Mouse (Mus musculus): ENCODE data around the gene Usp49. TPM values are rescaled to one million over a fixed set of nuclear protein-coding genes. Genes with fewer than 3 reads are reported as not detected.
"Not testable (repeated sequence)": the region's sequence is repeated elsewhere in the genome, so short reads cannot be mapped to it uniquely, and the experiment has no call there.

The Usp49 gene
- polyA plus RNA-seq, 1 experiment from 2014 or later = 4.1 TPM

DNA sequence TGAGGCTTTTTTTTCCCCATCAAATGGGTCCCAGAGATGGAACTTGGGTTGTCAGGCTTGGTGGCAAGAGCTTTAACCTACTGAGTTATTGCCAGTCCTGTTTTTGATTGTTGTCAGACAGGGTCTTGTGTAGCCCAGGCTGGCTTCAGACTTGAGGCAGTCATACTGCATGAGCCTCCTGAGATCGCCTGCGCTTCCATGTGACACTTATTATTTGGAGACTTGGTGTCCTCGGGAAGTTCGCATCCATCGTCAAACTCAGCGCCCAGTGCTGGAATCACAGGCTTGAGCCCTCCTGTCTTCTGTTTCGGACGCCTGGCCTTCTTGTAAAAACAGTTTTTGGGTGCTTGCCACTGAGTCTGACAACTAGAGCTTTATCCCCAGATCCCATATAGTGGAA, 14.4 kb upstream of the Usp49 start:
- WGBS = 94% methylated on average over 8 of the region's 8 CpGs
- DNase-seq (ENCODE audit: low spot score) (no peak), ATAC-seq (replicated peaks; ENCODE audit: low FRiP score, low read depth) (no peak)
- no peak overlapping the region for H3K4me2 ChIP-seq (ENCODE audit: low read length)
- no peak for TF ChIP-seq CTCF (IDR thresholded peaks at IDR 0.05; ENCODE audit: low read depth)
- no peaks in the 10 kb centered on the region for H3K9me3 ChIP-seq (replicated peaks; ENCODE audit: low read length)
- no peak overlapping the region for H3K9ac ChIP-seq (ENCODE audit: low read depth, low read length)
- H3K27me3 ChIP-seq (ENCODE audit: insufficient read depth, low read length) = no peaks in the 10 kb centered on the region
- H3K4me3 ChIP-seq (replicated peaks; ENCODE audit: low read depth, low read length) = no peak overlapping the region
- peaks cover 26% of the 10 kb centered on the region for H3K36me3 ChIP-seq (ENCODE audit: insufficient read depth, low read length)
- H3K4me1 ChIP-seq (replicated peaks; ENCODE audit: insufficient read depth, low read length) = 0 out of 2 replicates have a peak, but pooled peaks cover 6% of the 10 kb centered on the region
- H3K27ac ChIP-seq = no peak overlapping the region

DNA sequence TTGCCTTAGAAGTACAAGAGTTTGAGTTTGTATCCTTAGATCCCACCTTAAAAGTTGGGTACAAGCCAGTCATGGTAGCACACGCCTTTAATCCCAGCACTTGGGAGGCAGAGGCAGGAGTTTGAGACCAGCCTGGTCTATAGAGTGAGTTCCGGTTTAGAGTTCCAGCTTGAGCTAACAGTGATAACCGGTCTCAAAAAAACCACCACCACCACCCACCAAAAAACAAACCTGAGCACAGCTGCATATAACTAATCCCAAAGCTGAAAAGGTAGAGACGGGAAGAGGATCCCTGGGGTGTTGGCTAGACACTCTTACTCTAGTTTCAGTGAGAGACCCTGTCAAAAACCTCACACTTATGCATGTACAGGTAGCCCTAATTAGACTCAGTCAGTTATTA, 13.8 kb upstream of the Usp49 start:
- Histone ChIP-seq H3K36me3 (ENCODE audit: insufficient read depth, low read length) (peaks cover 26% of the 10 kb centered on the region), H3K4me1 (replicated peaks; ENCODE audit: insufficient read depth, low read length) (0 out of 2 replicates have a peak, but pooled peaks cover 6% of the 10 kb centered on the region), H3K27me3 (ENCODE audit: insufficient read depth, low read length) (no peaks in the 10 kb centered on the region), H3K9ac (ENCODE audit: low read depth, low read length) (no peak overlapping the region), H3K4me2 (ENCODE audit: low read length) (no peak overlapping the region), H3K4me3 (replicated peaks; ENCODE audit: low read depth, low read length) (no peak overlapping the region), H3K9me3 (replicated peaks; ENCODE audit: low read length) (no peaks in the 10 kb centered on the region), H3K27ac (no peak overlapping the region)
- DNase-seq (ENCODE audit: low spot score) = no peak
- no peak for TF ChIP-seq CTCF (IDR thresholded peaks at IDR 0.05; ENCODE audit: low read depth)
- 92% methylated on average over 4 of the region's 4 CpGs for WGBS
- ATAC-seq (replicated peaks; ENCODE audit: low FRiP score, low read depth) = no peak

DNA sequence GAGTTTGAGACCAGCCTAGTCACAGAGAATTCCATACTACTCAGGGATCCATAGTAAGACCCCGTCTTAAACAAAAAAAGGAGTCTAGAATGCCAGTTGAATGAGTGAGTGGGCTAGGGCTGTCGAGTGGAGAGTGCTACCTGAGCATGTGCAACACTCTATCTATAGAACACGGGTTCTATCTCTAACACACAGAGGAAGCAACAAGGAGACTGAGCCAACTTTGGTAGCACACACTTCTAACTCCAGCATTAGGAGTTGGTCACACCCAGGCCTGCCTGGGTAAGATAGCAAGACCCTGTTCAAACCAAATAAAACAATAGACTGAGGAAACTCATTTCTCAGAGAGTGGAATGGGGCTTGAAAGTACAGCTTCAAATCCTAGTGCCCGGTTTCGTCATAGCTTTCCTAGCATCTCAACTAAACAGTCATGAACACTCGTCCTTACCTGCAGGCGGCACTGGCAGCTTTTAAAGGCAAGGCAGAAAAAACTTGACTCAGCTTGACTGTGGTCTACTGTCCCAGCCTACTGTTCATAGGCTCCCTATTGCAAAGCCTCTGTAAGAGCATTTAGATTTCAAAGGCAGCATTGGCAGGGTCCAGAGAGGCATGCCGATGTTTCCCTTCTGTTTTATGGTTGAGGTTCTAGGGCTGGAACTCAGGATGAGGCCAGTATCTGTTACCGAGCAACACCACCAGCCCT, 12.7 kb upstream of the Usp49 start:
- DNase-seq (ENCODE audit: low spot score) = no peak
- H3K4me3 ChIP-seq (replicated peaks; ENCODE audit: low read depth, low read length) = no peak overlapping the region
- no peak for ATAC-seq (replicated peaks; ENCODE audit: low FRiP score, low read depth)
- no peaks in the 10 kb centered on the region for H3K9me3 ChIP-seq (replicated peaks; ENCODE audit: low read length)
- TF ChIP-seq CTCF (IDR thresholded peaks at IDR 0.05; ENCODE audit: low read depth) = no peak
- 0 out of 2 replicates have a peak, but pooled peaks cover 2% of the 10 kb centered on the region for H3K4me1 ChIP-seq (replicated peaks; ENCODE audit: insufficient read depth, low read length)
- no peak overlapping the region for H3K27ac ChIP-seq
- H3K9ac ChIP-seq (ENCODE audit: low read depth, low read length) = no peak overlapping the region
- WGBS = 92% methylated on average over 9 of the region's 9 CpGs
- no peak overlapping the region for H3K4me2 ChIP-seq (ENCODE audit: low read length)
- peaks cover 29% of the 10 kb centered on the region for H3K36me3 ChIP-seq (ENCODE audit: insufficient read depth, low read length)
- no peaks in the 10 kb centered on the region for H3K27me3 ChIP-seq (ENCODE audit: insufficient read depth, low read length)

DNA sequence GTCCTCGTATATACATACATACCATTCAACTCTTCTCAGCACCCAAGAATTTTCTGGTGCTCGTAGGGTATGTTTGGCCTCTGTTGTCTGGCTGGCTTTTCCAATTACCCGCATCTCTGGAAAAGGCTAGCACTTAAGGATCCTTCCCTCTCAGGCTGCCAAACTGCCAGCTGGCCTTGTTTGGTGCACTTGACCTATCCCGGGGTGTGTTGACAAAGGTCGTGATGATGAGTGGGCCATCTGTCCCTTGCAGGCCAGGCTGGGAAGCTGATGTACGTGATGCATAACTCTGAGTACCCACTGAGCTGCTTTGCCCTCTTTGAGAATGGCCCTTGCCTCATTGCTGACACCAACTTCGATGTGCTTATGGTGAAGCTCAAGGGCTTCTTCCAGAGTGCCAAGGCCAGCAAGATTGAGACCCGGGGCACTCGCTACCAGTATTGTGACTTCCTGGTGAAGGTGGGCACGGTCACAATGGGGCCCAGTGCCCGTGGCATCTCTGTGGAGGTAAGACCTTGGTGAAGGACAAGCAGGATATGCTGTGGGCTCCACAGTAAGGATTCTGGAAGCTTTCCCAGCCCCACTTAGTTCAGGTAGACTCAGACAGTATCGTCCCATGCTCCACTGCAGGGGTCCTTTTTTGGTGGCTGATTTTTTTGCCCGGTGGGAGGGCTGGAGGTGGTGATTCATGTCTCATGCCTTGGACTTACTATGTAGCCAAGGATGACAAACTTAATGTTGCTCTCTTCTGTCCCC, 11.8 kb upstream of the Usp49 start:
- WGBS = 88% methylated on average over 13 of the region's 13 CpGs

DNA sequence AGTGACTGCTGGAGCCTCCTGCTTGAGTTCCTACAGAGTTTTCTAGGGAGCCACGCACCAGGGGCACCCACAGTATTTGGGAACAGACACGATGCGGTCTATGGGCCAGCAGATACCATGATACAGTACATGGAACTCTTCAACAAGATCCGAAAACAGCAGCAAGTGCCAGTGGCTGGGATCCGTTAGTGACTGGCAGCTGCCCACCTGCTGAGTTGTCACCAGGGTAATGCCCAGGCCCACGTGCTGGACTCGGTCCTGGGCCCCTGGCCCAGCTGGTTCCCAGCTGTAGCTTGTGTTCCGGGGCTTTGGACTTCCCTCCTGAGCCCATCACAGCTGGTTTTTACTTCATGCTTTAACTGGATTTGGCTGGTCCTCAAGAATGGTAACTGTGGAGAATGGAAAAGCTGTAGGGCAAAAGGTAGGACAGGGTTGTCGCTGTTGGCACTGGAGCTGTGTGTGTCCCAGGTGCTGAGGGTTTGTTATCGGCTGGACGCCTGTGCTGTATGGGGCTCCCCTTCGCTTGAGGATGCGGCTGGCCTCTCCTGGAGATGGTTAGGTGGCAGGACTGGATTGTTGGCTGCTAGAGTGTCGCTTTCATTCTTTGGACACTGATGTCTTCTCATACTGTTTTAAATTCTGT, 7.5 kb upstream of the Usp49 start:
- no peak overlapping the region for H3K27ac ChIP-seq
- no peaks in the 10 kb centered on the region for H3K9me3 ChIP-seq (replicated peaks; ENCODE audit: low read length)
- H3K4me3 ChIP-seq (replicated peaks; ENCODE audit: low read depth, low read length) = no peak overlapping the region
- no peak overlapping the region for H3K4me2 ChIP-seq (ENCODE audit: low read length)
- H3K36me3 ChIP-seq (ENCODE audit: insufficient read depth, low read length) = peaks cover 33% of the 10 kb centered on the region
- H3K9ac ChIP-seq (ENCODE audit: low read depth, low read length) = no peak overlapping the region
- no peaks in the 10 kb centered on the region for H3K27me3 ChIP-seq (ENCODE audit: insufficient read depth, low read length)
- H3K4me1 ChIP-seq (replicated peaks; ENCODE audit: insufficient read depth, low read length) = no peaks in the 10 kb centered on the region
- ATAC-seq (replicated peaks; ENCODE audit: low FRiP score, low read depth) (no peak), DNase-seq (ENCODE audit: low spot score) (no peak)
- 97% methylated on average over 14 of the region's 14 CpGs for WGBS
- TF ChIP-seq CTCF (IDR thresholded peaks at IDR 0.05; ENCODE audit: low read depth) = no peak

More for the DNA sequence above, 11.8 kb upstream of the Usp49 start:
- Histone ChIP-seq H3K4me3 (replicated peaks; ENCODE audit: low read depth, low read length) (no peak overlapping the region), H3K9ac (ENCODE audit: low read depth, low read length) (no peak overlapping the region), H3K4me1 (replicated peaks; ENCODE audit: insufficient read depth, low read length) (no peaks in the 10 kb centered on the region), H3K27ac (no peak overlapping the region), H3K4me2 (ENCODE audit: low read length) (no peak overlapping the region), H3K36me3 (ENCODE audit: insufficient read depth, low read length) (peaks cover 38% of the 10 kb centered on the region), H3K9me3 (replicated peaks; ENCODE audit: low read length) (no peaks in the 10 kb centered on the region), H3K27me3 (ENCODE audit: insufficient read depth, low read length) (no peaks in the 10 kb centered on the region)
- no peak for DNase-seq (ENCODE audit: low spot score)
- TF ChIP-seq CTCF (IDR thresholded peaks at IDR 0.05; ENCODE audit: low read depth) = no peak
- no peak for ATAC-seq (replicated peaks; ENCODE audit: low FRiP score, low read depth)

DNA sequence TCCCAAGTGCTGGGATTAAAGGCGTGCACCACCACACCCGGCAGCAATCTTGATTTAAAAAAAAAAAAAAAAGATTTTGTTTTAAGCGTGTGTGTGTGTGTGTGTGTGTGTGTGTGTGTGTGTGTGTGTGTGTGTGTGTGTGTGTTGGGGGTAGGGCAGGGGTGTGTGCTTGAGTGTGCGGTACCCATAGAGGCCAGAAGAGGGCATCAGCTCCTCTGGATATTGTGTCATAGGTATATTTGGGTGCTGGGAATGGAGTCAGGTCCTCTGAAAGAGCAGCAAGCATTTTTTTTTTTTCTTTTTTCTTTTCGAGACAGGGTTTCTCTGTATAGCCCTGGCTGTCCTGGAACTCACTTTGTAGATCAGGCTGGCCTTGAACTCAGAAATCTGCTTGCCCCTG, 5.9 kb upstream of the Usp49 start:
- H3K4me2 ChIP-seq (ENCODE audit: low read length); ATAC-seq (replicated peaks; ENCODE audit: low FRiP score, low read depth); H3K9me3 ChIP-seq (replicated peaks; ENCODE audit: low read length); H3K4me3 ChIP-seq (replicated peaks; ENCODE audit: low read depth, low read length); H3K9ac ChIP-seq (ENCODE audit: low read depth, low read length); H3K4me1 ChIP-seq (replicated peaks; ENCODE audit: insufficient read depth, low read length); H3K27ac ChIP-seq; DNase-seq (ENCODE audit: low spot score); H3K27me3 ChIP-seq (ENCODE audit: insufficient read depth, low read length): not testable (repeated sequence)
- 97% methylated on average over 4 of the region's 5 CpGs for WGBS
- peaks cover 26% of the 10 kb centered on the region for H3K36me3 ChIP-seq (ENCODE audit: insufficient read depth, low read length)

Data from kidney, postnatal 0 days (tissue).